Mouse (Mus musculus) midbrain, postnatal 0 days (tissue): ENCODE measurements around the gene Ntm. TPM values are rescaled to one million over a fixed set of nuclear protein-coding genes. Genes with fewer than 3 reads are reported as not detected.

Source experiments
- ATAC-seq: fragments of 200-750 bp; cut with Nextera tagmentation; 2 replicates; pipeline ENCODE4 v1.8.0; 2017; ENCODE audit warnings: moderate number of reproducible peaks, mild to moderate bottlenecking, moderate TSS enrichment, moderate library complexity; ENCODE audit not compliant: low FRiP score
- DNase-seq: peaks from one replicate; pipeline ENCODE4 v3.0.0-alpha.2; 2015; ENCODE audit warnings: low spot score
- H3K27ac ChIP-seq: fragments of 300-500 bp; sonication (generic); 2 replicates; pipeline ENCODE4 v1.5.1; 2014; ENCODE audit warnings: low read depth, mild to moderate bottlenecking, low read length, mixed read lengths
- H3K27me3 ChIP-seq: fragments of 300-500 bp; sonication (generic); 2 replicates; pipeline ENCODE4 v1.6.1; 2014; ENCODE audit warnings: low read length, control low read depth, mixed read lengths; ENCODE audit not compliant: insufficient read depth
- H3K36me3 ChIP-seq: fragments of 300-500 bp; sonication (generic); 2 replicates; pipeline ENCODE4 v1.6.1; 2014; ENCODE audit warnings: low read length, control low read depth, mixed read lengths; ENCODE audit not compliant: insufficient read depth
- H3K4me1 ChIP-seq: fragments of 300-500 bp; sonication (generic); 2 replicates; pipeline ENCODE4 v1.6.1; 2014; ENCODE audit warnings: mild to moderate bottlenecking, control low read depth, antibody characterized with exemption, low read length, mixed read lengths; ENCODE audit not compliant: insufficient read depth
- H3K4me2 ChIP-seq: fragments of 300-500 bp; sonication (generic); 2 replicates; pipeline ENCODE4 v1.6.1; 2014; ENCODE audit warnings: low read depth, mild to moderate bottlenecking, low read length, mixed read lengths; ENCODE audit not compliant: poor library complexity, severe bottlenecking
- H3K4me3 ChIP-seq: fragments of 300-500 bp; sonication (generic); 2 replicates; pipeline ENCODE4 v1.5.1; 2014; ENCODE audit warnings: low read depth, mild to moderate bottlenecking, low read length, moderate library complexity
- H3K9ac ChIP-seq: fragments of 300-500 bp; sonication (generic); replicated peaks from 2 replicates; pipeline ENCODE4 v1.6.1; 2014; ENCODE audit warnings: mild to moderate bottlenecking, low read length, moderate library complexity, mixed read lengths; ENCODE audit not compliant: poor library complexity, severe bottlenecking
- H3K9me3 ChIP-seq: fragments of 300-500 bp; sonication (generic); 2 replicates; pipeline ENCODE4 v1.6.1; 2016; ENCODE audit warnings: low read length, control low read depth
- CTCF ChIP-seq: IDR thresholded peaks from 2 replicates; pipeline ENCODE4 v1.5.1; 2016; ENCODE audit warnings: antibody characterized with exemption, mild to moderate bottlenecking
- WGBS: fragments of 180-500 bp; shearing (Covaris S2); extraction: QIAGEN DNeasy Blood & Tissue Kit; methylation state at CpG from one replicate; pipeline ENCODE4 v1.1.7; 2014; 5-methylcytosine and 5-hydroxymethylcytosine counted together
- polyA plus RNA-seq: library from polyadenylated mRNA; unstranded; fragments of >200 nt; fragmentation: Nextera tagmentation; extraction: Ambion mirVana; gene quantifications from 2 replicates; pipeline ENCODE4 v1.2.1, GENCODE M21; 2015
- total RNA-seq: library from RNA; depleted of rRNA; stranded (reverse); fragments of >200 nt; gene quantifications from 2 replicates; pipeline ENCODE4 v1.2.3, GENCODE M21; 2014; rRNA removed

Gene Ntm
- total RNA-seq (230 and 244 TPM in 2 replicates), polyA plus RNA-seq (303 and 322 TPM in 2 replicates)

DNA sequence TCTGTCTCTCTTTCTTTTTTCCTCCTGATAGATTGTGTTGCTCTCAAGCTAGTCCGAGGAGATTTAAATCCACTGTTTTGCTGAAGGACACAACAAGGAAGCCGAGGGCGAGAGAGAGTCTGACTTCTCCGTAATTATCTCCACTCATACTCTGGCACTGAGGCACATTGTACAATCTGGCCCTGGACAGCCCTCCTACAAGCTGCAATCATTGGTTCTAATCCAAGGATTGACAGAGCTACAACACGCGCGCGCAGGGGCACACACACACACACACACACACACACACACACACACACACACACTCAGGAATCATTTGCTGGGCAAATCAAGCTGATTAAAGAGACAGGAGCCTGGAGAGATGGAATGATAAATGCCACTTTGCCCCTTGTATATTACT lies at the start of gene Ntm:
Gene Ntm (minus strand): TSS at position 164 of the 400 bp plus-strand sequence.
- H3K4me2 ChIP-seq = peak within 1 kb of the TSS; percentile 58
- no peak for TF ChIP-seq CTCF

DNA sequence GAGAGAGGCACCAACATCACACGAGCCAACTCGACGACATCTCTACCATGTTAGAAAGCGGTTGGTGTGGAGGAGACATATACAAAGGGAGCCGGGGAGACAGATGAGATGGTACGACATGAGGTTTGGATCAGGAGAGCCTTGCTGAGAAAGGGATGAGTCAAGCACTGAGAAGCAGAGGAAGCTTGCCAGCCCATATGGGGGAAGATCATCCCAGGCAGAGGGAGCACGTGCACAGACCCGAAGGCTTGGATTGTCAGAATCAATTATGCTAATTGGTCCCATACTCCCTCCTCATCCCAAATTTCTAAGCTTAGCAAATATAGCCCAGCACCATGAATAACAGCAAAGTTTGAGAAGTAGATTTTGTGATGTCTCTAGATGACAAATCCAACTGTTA lies 42.8 kb upstream of the Ntm start:
- H3K4me2 ChIP-seq = no peak overlapping the region
- no peak overlapping the region for H3K9ac ChIP-seq
- no peaks in the 10 kb centered on the region for H3K36me3 ChIP-seq
- no peaks in the 10 kb centered on the region for H3K27me3 ChIP-seq
- H3K27ac ChIP-seq = no peak overlapping the region
- no peak for TF ChIP-seq CTCF
- H3K4me3 ChIP-seq = no peak overlapping the region
- 86% methylated on average over 8 of the region's 8 CpGs for WGBS
- DNase-seq (no peak), ATAC-seq (no peak)
- H3K4me1 ChIP-seq = no peaks in the 10 kb centered on the region
- H3K9me3 ChIP-seq = no peaks in the 10 kb centered on the region

More for the DNA sequence above, at the start of gene Ntm:
- H3K9me3 ChIP-seq = no peaks in the 10 kb centered on the region
- WGBS = 6% methylated on average over 8 of the region's 8 CpGs
- H3K27me3 ChIP-seq = no peaks in the 10 kb centered on the region
- peak; percentile 93 for DNase-seq
- H3K4me1 ChIP-seq = peaks cover 3% of the 10 kb centered on the region; the same call in 1 of the 2 replicates
- peak; percentile 84 for ATAC-seq
- H3K9ac ChIP-seq = peak within 1 kb of the TSS; percentile 76
- H3K4me3 ChIP-seq = peak within 1 kb of the TSS; percentile 68
- no peaks in the 10 kb centered on the region for H3K36me3 ChIP-seq
- H3K27ac ChIP-seq = peak within 1 kb of the TSS; percentile 85

DNA sequence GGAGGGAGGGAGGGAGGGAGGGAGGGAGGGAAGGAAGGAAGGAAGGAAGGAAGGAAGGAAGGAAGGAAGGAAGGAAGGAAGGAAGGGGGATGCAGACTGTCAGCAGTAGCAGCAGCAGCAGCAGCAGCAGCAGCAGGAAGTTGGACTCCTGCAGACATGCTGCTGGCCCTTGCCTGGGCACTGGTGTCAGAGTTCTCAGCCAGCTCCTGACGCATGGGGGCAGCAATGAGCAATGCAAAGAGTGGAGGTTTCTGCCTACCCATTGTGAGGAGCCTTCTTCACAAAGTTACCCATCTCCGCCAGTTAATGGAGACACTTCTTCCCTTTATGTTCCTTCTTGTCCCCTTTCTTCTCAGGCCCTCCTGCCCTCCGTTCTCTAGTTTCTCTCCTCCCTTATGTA lies 40.7 kb upstream of the Ntm start:
- no peaks in the 10 kb centered on the region for H3K4me1 ChIP-seq
- H3K4me2 ChIP-seq = no peak overlapping the region
- no peak for ATAC-seq
- no peak overlapping the region for H3K9ac ChIP-seq
- TF ChIP-seq CTCF = peak; percentile 62
- DNase-seq = peak; percentile 49
- H3K9me3 ChIP-seq = no peaks in the 10 kb centered on the region
- no peaks in the 10 kb centered on the region for H3K36me3 ChIP-seq
- no peaks in the 10 kb centered on the region for H3K27me3 ChIP-seq
- no peak overlapping the region for H3K27ac ChIP-seq
- 20% methylated on average over 3 of the region's 3 CpGs for WGBS
- no peak overlapping the region for H3K4me3 ChIP-seq

DNA sequence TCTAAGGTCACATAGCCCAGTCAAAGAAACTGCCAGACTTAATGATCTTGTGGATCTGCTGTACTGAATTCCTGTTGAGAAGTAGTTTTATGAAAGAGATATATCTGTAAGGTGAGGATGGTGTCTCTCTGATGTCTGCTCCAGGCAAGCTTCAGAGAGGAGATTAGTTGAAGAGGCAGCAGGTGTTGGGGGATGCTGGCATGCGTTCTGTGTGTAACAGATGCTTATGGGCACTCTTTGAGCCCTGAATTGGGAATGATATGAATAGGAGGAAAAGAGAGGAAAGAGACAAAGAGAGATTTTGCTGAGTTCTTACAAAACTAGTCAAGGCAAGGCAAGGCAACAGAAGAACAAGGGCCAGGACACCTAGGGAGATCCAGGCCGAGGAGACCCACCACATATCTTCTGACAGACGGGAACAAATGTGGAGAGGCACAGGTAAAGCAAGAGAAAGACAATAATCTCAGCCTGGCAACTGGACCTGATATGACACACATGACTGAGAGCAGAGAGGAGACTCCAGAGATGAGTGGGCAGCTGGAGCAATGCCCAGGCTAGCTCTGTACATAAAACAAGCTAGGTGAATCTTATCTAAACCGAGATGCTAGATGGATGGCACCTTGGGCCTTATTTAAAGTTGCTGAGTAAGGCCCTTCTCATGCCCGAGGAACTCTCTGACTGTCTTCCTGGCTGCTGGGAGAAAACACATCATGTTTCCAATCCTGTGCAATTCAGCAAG lies 18.4 kb upstream of the Ntm start:
- ATAC-seq = no peak
- Histone ChIP-seq H3K27ac (no peak overlapping the region), H3K4me1 (no peaks in the 10 kb centered on the region), H3K4me3 (no peak overlapping the region), H3K36me3 (no peaks in the 10 kb centered on the region), H3K9me3 (no peaks in the 10 kb centered on the region), H3K4me2 (no peak overlapping the region), H3K9ac (no peak overlapping the region), H3K27me3 (no peaks in the 10 kb centered on the region)
- DNase-seq = no peak
- WGBS = 75% methylated on average over 5 of the region's 5 CpGs
- TF ChIP-seq CTCF = no peak

DNA sequence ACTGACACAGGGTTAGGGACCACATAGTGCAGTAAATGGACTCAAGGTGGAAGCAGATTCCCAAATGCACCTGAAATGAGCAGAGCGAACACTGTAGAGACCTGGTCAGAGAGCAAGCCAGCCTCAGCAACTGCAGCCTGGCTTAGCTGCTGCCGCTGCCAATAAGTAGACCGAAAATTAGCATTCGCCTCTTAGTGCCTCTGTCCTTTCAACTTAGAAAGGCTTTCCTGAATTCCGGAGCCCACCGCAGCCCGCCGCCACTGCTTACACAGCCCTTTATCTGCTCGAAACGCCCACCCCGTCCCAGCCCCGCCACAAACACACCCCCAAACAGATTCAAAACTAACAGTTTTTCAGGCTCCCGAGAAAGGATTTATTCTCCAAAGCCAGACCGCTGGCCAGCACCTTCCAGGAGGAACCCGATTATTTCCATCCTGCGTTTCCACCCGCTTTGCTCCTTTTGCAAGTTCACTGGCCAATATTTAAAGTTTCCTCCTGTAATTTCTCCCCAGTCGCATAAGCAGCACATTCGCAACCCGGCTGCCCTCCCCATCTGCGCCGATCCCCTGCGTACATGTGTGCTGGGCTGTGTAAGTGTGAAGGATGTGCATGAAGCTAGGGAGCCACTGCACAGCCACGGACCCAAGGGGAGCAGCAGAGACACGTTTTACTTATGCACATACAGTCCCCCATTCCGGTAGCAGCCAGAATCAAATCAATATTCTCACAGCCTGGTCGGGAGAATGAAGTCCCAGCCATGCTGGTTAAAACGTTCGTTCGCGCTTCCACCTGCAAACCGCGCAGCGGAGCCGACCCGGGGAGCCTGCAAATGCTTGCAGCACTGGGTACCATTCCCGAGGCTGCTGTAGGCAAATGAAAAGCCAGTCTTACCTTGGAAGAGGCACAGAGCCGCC lies 730 bp downstream of the Ntm start:
- no peak for TF ChIP-seq CTCF
- no peaks in the 10 kb centered on the region for H3K9me3 ChIP-seq
- H3K9ac ChIP-seq = peak overlapping the region; percentile 76
- peaks cover 6% of the 10 kb centered on the region; the same call in 1 of the 2 replicates for H3K4me1 ChIP-seq
- DNase-seq = peak; percentile 61
- H3K4me2 ChIP-seq = peak overlapping the region; percentile 58
- 2% methylated on average over 38 of the region's 38 CpGs for WGBS
- H3K4me3 ChIP-seq = peak overlapping the region; percentile 68
- no peaks in the 10 kb centered on the region for H3K27me3 ChIP-seq
- ATAC-seq = peak; percentile 68; the same call in 1 of the 2 replicates
- H3K27ac ChIP-seq = peak overlapping the region; percentile 85
- no peaks in the 10 kb centered on the region for H3K36me3 ChIP-seq
